Mouse (Mus musculus) CD8-positive naive resting alpha-beta T cell, adult 57 days (primary cell): Measurements from ENCODE around the gene Sh2d1b1. TPM values are rescaled to one million over a fixed set of nuclear protein-coding genes. Genes with fewer than 3 reads are reported as not detected.

ENCODE experiments used
- total RNA-seq: library from RNA; stranded (reverse); gene quantifications from one replicate; pipeline ENCODE4 v1.2.4, GENCODE M21; 2023

Sh2d1b1 gene
- not detected for total RNA-seq

DNA sequence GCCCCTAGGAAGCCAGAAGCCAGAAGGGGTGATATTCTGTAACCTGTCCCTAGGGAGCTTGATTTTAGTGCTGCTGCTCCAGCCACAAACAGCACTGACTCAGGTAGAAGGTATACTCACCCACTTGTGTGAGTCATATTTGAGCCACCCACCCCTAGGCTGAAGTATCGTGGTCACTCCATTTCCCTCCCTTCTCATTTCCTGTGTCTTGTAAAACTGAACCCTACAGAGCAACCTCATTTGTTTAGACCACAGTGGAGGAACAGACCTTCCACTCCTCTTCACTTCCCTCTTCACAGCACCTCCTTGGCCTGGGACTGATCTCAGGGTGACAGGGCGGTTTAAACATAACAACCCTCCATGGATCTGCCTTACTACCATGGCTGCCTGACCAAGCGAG lies at the start of gene Sh2d1b1:
Gene Sh2d1b1 (plus strand): TSS at position 305 of the 400 bp plus-strand sequence.

GRCm38 (mm10) chr1:170232688-170233087 lies 44.4 kb upstream of the Sh2d1b1 start, which contains the start of gene Sh2d1b2:
Gene Sh2d1b2, plus strand, starts transcription at chr1:170232749.

DNA sequence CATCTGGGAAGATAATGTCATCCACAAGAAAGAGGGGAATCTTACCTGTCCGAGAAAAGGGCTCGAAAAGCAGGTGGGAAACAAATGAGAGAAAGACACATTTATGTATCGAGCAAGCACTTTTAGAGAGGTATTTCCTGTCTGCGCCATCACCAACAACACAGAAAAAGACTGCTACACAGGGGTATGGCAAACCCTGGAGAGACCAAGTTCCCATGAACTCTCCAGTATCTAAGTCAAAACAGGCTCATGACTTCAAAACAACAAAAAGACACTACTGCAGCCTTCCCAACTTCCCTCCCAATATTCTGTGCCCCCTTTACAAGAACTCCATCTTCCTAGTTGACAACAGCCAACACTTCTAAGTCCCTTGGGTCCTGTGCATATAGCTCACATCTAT lies 29.1 kb downstream of the Sh2d1b1 start, which contains the start of gene Gm7694:
Gene Gm7694 (minus strand): TSS at position 101 of the 400 bp plus-strand sequence.

GRCm38 (mm10) chr1:170308503-170308902 lies 31.4 kb downstream of the Sh2d1b1 start, which contains the start of gene Spata46:
Gene Spata46, plus strand, starts transcription at chr1:170308803.

Other genes starting within 250 kb of the Sh2d1b1 start
- not detected for gene Ddr2, start 166.6 kb upstream of the Sh2d1b1 start, total RNA-seq
- 30.6 TPM for gene Uap1, start 102.4 kb upstream of the Sh2d1b1 start, total RNA-seq
- 47.9 TPM for gene Uhmk1, start 61.9 kb upstream of the Sh2d1b1 start, total RNA-seq
- gene Sh2d1b2, start 44.6 kb upstream of the Sh2d1b1 start, total RNA-seq = not detected
- gene Gm7694, start 29.0 kb downstream of the Sh2d1b1 start, total RNA-seq = 0.18 TPM
- not detected for gene Spata46, start 31.5 kb downstream of the Sh2d1b1 start, total RNA-seq